In the genomic region with DNA sequence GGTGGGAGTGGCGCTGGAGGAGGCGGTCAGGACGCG, we compare ENCODE assay signal across 8 mouse cellular contexts. TPM values are rescaled to one million over a fixed set of nuclear protein-coding genes. Genes with fewer than 3 reads are reported as not detected.
DNase-seq lines count a peak whose midpoint lies in the region; ATAC-seq and TF ChIP-seq lines count a peak whose summit lies in the region.

A gene (plus strand): TSS at position 6 of the 36 bp plus-strand sequence.

- no peaks in the 10 kb centered on the region for H3K36me3 ChIP-seq in lung, postnatal 0 days (ENCODE audit: insufficient read depth, low read length)
- H3K36me3 ChIP-seq in forebrain, embryonic 14.5 days (ENCODE audit: control insufficient read depth, insufficient read depth, low read length), result peaks cover 17% of the 10 kb centered on the region

- peak within 1 kb of the TSS; percentile 62 for H3K27ac ChIP-seq in lung, postnatal 0 days (ENCODE audit: low read length)
- H3K27ac ChIP-seq in forebrain, embryonic 14.5 days (ENCODE audit: low read depth, low read length), result no peak within 1 kb of the TSS; the same call in 1 of the 2 replicates
- no peak within 1 kb of the TSS for H3K27ac ChIP-seq in olfactory bulb, adult 2 months (ENCODE audit: insufficient read depth, low read depth, low read length)

- WGBS in lung, postnatal 0 days, result 0% methylated on average over 3 of the region's 4 CpGs
- 4% methylated on average over 4 of the region's 4 CpGs for WGBS in forebrain, embryonic 14.5 days
- WGBS in olfactory bulb, adult 2 months, result 0% methylated on average over 4 of the region's 4 CpGs

- H3K9ac ChIP-seq in lung, postnatal 0 days (replicated peaks; ENCODE audit: low read depth), result peak within 1 kb of the TSS; percentile 51
- peak within 1 kb of the TSS; percentile 56 for H3K9ac ChIP-seq in forebrain, embryonic 14.5 days (ENCODE audit: low read length)

- no peak for TF ChIP-seq CTCF in lung, postnatal 0 days (IDR thresholded peaks at IDR 0.05)
- no peak for TF ChIP-seq CTCF in olfactory bulb, adult 2 months (IDR thresholded peaks at IDR 0.05; ENCODE audit: insufficient read depth, low read depth, low read length)

- intact Hi-C loops in left cerebral cortex, postnatal 4 days (cut with DNase I), result loop anchor here (2.0 kb wide), 1 partner anchor 122 kb away; no protein-coding TSS in a partner anchor

- peak within 1 kb of the TSS; percentile 73 for H3K4me2 ChIP-seq in lung, postnatal 0 days (replicated peaks; ENCODE audit: low read depth, low read length)
- peak within 1 kb of the TSS; percentile 57 for H3K4me2 ChIP-seq in forebrain, embryonic 14.5 days (ENCODE audit: low read length)

- TF ChIP-seq POLR2A in olfactory bulb, adult 2 months (IDR thresholded peaks at IDR 0.05; ENCODE audit: insufficient read depth, low read depth, low read length), result no peak

- H3K27me3 ChIP-seq in lung, postnatal 0 days (replicated peaks; ENCODE audit: insufficient read depth, low read length), result no peaks in the 10 kb centered on the region
- peaks cover 21% of the 10 kb centered on the region for H3K27me3 ChIP-seq in forebrain, embryonic 14.5 days (replicated peaks; ENCODE audit: control insufficient read depth, insufficient read depth, low read length)

- peaks cover 6% of the 10 kb centered on the region; the same call in 1 of the 2 replicates for H3K4me1 ChIP-seq in lung, postnatal 0 days (ENCODE audit: insufficient read depth, low read depth, low read length)
- H3K4me1 ChIP-seq in forebrain, embryonic 14.5 days (ENCODE audit: control insufficient read depth, insufficient read depth, low read length), result peaks cover 2% of the 10 kb centered on the region; the same call in 1 of the 2 replicates
- H3K4me1 ChIP-seq in olfactory bulb, adult 2 months (ENCODE audit: control insufficient read depth, insufficient read depth, low read length), result peaks cover 20% of the 10 kb centered on the region

- no peak for ATAC-seq in lung, postnatal 0 days
- ATAC-seq in forebrain, embryonic 14.5 days, result no peak

- H3K9me3 ChIP-seq in lung, postnatal 0 days (ENCODE audit: low read length), result no peaks in the 10 kb centered on the region
- H3K9me3 ChIP-seq in forebrain, embryonic 14.5 days (replicated peaks; ENCODE audit: control insufficient read depth, low read length), result no peaks in the 10 kb centered on the region

- no peak for DNase-seq in lung, postnatal 0 days (ENCODE audit: low spot score)
- no peak for DNase-seq in lung, postnatal 36 days
- no peak for DNase-seq in forebrain, embryonic 14.5 days (ENCODE audit: low spot score)
- no peak for DNase-seq in left cerebral cortex, postnatal 4 days
- DNase-seq in embryo, embryonic 11 days, result no peak
- DNase-seq in cerebellum, postnatal 10 days, result no peak
- DNase-seq in layer of hippocampus, adult 9-10 months (ENCODE audit: low spot score), result no peak

- no peak for TF ChIP-seq EP300 in lung, postnatal 0 days (IDR thresholded peaks at IDR 0.05)

- peak within 1 kb of the TSS; percentile 60 for H3K4me3 ChIP-seq in lung, postnatal 0 days (ENCODE audit: low read depth, low read length)
- peak within 1 kb of the TSS; percentile 39 for H3K4me3 ChIP-seq in forebrain, embryonic 14.5 days (ENCODE audit: low read depth, low read length)
- H3K4me3 ChIP-seq in olfactory bulb, adult 2 months (ENCODE audit: insufficient read depth, low read depth, low read length), result peak within 1 kb of the TSS; percentile 51

RNA-seq across cellular contexts. Expression of the gene that starts here (rescaled TPM):
- 4.3 and 5.4 TPM in 2 replicates for polyA plus RNA-seq in lung, postnatal 0 days (2015; fragmentation: Nextera tagmentation; extraction: Ambion mirVana)
- 8.8 and 12.5 TPM in 2 replicates for polyA plus RNA-seq in forebrain, embryonic 14.5 days (2014; fragmentation: Nextera tagmentation; extraction: Ambion mirVana)
- 10 to 100 TPM; 10.2 to 13.5 TPM for total RNA-seq in left cerebral cortex, postnatal 4 days (2021)
- not detected in 2 replicates for polyA plus RNA-seq in olfactory bulb, adult 2 months (2012; ENCODE audit: insufficient read depth, insufficient read length, low replicate concordance, missing spikeins)
